Mouse (Mus musculus) heart, adult 2 months (tissue): ENCODE results near the gene Serpinf1.

Experiments
- CTCF ChIP-seq: fragments of 200-600 bp; IDR thresholded peaks from 2 replicates; pipeline ENCODE4 v1.8.1; 2022; ENCODE audit warnings: antibody characterized with exemption, mild to moderate bottlenecking, moderate library complexity
- POLR2A ChIP-seq: fragments of 200-500 bp; IDR thresholded peaks from 2 replicates; pipeline ENCODE4 v1.6.1; 2011; ENCODE audit warnings: mild to moderate bottlenecking, low read depth, low read length, control low read depth; ENCODE audit not compliant: insufficient read depth

DNA sequence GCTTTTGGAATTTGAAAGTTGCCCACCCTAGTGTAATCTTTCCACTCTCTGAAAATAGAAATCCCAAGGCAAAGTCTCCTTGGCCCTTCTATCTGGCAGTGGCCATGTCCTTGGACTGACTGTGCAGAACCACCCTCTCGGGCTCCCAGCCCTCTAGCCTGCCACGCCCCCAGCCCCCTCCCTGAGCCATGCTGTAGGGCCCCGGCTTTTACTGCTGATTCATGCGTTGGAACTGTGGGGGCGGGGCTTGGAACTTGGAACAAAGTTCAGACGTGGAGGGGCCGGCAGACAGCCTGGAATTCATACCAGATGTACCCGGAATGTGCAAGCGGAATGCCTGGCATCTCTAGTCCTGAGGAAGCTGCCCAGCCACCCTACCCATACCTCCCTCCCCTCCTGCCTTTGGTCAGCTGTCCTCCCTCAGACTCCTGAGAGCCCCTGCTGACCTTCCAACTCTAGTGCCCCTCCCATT lies 40.4 kb upstream of the Serpinf1 start:
- peak; percentile 63 for TF ChIP-seq POLR2A
- TF ChIP-seq CTCF: no peak
